Mouse (Mus musculus) frontal cortex, adult 2 months (tissue): ENCODE measurements around the gene Ccdc9b. TPM values are rescaled to one million over a fixed set of nuclear protein-coding genes. Genes with fewer than 3 reads are reported as not detected.

ENCODE experiments used
- DNase-seq, 2 experiments: peaks; one replicate each; pipeline ENCODE4 v3.0.0; 2022; ENCODE audit warnings: low spot score in 1 of 2; ENCODE audit errors: extremely low spot score in 1 of 2
- polyA plus RNA-seq: library from polyadenylated mRNA; depleted of rRNA; stranded (reverse); fragments of >200 nt; gene quantifications from 2 replicates; pipeline ENCODE4 v1.2.3, GENCODE M21; 2012

Ccdc9b gene
- polyA plus RNA-seq, 1 experiment, result 7.4 TPM

DNA sequence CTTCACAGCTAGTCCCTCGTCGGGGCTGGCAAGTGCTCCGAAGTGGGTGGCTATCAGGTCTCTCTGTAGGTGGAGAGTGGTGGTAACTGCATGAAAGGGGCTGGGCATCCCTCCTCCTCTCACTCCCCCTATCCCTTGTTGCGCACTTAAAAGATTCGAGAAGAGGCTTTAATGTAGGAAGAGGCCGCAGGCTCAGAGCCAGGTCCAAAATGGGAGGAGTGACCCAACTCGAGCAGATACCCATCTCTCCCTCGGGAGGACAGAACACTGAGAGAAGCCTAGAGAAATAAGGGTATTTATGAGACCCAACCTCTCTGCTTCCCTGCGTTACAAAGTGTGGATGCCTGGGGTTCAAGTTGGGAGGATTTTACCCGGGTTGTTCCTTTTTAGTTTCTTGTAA lies 16.6 kb upstream of the Ccdc9b start:
- DNase-seq, result no peak

DNA sequence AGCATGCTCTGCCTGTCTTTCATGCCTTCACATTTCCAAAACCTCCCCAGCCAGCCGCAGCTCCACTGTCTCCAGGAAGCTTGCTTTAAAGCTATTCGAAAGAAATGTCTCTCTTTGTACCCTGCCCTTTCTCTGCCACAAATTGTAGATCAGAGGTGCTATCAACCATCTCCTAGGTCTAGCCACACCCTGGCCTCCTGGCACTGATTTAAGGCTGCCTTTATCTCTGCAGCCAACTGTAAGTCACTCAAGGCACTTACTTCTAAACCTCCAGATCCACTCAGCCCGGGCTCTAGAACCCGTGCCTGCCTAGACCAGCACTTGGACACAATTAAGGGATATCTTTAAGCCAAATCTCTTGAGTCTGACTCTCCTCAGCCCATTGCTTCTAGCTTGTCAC lies 16.0 kb upstream of the Ccdc9b start:
- no peak for DNase-seq

DNA sequence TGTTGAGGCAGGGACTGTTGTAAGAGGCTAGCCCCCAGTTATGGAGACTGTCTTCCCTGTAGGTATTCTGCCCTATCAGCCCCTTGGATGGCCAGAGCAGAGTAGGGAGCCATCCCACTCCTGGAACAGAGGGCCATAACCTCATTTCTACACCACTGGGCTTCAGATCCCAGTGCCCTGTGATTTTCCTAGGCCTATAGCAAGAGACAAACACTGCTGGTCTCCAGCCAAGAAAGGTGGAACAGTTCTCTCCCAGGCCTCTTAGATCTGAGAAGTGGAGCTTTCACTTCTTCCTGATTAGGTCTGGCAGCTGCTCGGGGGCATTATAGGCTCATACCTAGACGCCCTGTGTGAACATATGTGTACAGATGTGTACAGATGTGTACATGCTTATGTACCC lies 13.8 kb upstream of the Ccdc9b start:
- no peak for DNase-seq

DNA sequence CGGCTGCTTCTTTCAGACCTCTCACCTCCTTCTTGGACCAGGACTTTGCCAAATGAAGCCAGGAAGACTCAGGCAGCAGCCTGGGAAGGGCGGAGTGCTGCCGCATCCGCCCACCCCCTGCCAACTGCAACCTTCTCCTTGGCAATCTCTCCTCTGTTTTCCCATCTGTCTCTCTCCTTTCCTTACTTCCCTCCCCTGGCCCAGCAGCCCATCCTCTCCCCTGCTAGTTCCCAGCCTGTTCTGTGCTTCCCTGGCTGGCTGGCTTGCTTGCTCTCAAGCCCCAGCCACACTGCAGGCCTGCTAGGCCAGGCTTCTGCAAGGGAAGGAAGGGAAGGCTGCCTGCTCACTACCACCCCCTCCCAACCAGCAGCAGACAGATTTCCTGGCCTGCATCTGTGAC lies 13.4 kb upstream of the Ccdc9b start:
- peak; percentile 73 to 86 for DNase-seq

DNA sequence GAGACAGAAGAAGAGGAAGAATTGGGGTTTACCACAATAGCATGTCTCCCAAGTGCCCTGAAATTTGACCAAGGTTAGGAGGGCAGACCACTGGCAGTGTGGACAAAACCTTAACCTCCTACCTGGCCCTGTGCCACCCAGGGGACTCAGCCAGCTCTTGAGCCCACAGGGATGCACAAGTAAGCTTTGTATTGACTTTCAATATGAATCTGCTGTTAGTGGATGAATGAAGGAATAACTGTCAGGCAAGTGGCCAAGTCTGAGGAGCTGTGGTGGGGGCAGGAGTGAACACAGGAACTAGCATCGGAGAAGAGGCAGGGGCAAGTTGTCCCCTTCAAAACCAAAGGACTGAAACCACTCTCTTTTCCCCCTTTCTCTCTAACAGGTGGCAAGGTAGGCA lies 12.9 kb upstream of the Ccdc9b start:
- DNase-seq, result peak in 1 of 2 experiments; percentile 73

GRCm38 (mm10) chr2:118774536-118774935 lies 12.1 kb upstream of the Ccdc9b start:
- no peak for DNase-seq

- DNase-seq, result no peak
Observed at GRCm38 (mm10) chr2:118772158-118772874, 9.9 kb upstream of the Ccdc9b start, which contains the start of gene Phgr1. Gene Phgr1, plus strand, starts transcription at chr2:118772769.

GRCm38 (mm10) chr2:118766041-118767033 lies 3.9 kb upstream of the Ccdc9b start:
- no peak for DNase-seq

- no peak for DNase-seq
Observed at GRCm38 (mm10) chr2:118764875-118765274, 2.4 kb upstream of the Ccdc9b start.

DNA sequence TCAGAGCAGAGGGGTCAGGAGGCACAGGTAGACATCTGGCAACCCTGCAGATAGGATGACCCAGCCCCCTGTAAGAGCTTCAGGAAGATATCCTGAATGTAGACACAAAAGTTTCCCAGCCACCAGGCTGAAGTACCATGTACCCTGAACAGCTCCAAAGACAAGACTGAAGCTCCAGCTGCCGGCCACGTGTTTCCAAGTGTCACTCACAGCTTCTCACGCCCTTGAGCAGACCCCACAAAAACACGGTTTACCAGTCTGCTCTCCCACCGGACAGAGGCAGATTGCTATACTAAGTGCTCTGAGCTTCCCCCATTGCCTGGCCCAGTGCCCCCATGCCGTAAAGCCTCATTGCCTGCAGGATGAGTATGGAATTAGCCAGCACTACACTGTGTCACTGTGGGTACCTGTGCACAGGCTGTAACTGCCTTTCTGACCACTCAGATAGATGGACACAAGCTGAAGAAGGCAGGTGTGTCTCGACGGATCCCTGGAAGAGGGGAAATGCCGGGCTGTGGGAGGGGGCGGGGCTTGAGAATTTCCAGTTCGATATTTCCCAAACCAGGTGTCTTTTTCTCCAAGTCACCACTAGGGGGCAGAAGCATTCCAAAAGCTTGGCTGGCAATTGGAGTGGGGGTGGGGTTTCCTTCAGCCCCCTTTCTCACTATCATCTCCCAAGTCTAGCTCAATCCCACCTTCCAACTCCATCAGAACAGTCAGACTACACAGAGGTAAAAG lies 1.8 kb upstream of the Ccdc9b start:
- DNase-seq, result peak in 1 of 2 experiments; percentile 85

DNA sequence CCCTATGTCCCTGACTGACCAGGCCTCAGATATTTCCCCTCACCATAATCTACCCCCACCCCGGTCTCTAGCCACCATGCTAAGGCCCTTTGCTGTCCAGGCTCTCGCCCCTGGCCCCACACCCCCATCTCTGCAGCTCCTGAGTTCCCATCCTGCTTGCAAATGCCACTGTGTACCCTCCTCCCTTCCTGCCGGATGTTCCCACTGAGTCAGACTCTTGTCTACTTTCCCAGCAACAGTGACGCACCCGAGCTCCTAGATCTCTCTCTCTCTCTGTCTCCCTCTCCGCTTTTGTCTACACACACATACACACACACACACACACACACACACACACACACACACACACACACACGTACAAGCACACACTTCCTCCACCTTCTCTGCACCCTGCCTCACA lies 1.0 kb upstream of the Ccdc9b start:
- DNase-seq, result peak; percentile 54 to 70

- no peak for DNase-seq
Observed at GRCm38 (mm10) chr2:118762784-118763148, 305 bp upstream of the Ccdc9b start.

GRCm38 (mm10) chr2:118761358-118761757 lies 1.1 kb downstream of the Ccdc9b start:
- DNase-seq, result no peak

GRCm38 (mm10) chr2:118760311-118761025 lies 2.0 kb downstream of the Ccdc9b start:
- no peak for DNase-seq

DNA sequence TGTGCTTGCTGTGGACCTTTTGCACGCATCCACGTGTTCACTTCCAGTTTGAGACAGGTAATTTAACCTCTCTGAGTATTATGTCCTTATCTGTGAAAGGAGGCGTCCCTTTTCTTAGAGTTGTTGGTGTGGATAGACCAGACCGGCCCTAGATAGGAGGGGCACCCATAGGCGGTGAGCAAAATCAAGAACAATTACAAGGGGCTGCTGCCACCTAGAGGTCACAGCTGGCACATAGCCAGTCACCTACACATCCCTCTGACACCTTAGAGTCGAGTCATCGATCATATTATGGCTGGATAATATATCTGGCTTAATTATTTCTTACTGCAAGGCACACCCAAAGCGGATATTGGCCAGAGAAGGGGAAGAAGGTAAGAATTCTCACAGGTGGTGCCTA lies 2.6 kb downstream of the Ccdc9b start:
- DNase-seq, result peak in 1 of 2 experiments; percentile 58

DNA sequence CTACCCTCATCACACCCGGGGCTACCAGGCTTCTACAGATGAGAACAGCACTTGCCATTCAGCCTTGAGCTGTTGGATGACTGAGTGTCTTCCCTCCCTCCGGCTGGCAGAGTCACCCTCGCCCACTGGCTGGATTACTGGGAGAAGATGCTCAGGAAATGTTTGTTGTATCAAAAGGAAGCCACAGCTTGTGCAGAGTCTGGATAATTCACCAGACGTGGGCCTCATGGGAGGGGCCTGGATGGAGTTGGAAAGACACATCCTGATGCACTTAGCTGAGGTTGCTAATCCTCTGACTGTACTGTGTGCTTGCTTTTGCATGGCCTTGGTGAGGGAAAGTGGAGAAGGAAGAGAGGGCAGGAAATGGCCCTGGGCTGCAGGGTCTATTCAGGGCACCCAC lies 6.4 kb downstream of the Ccdc9b start:
- no peak for DNase-seq

DNA sequence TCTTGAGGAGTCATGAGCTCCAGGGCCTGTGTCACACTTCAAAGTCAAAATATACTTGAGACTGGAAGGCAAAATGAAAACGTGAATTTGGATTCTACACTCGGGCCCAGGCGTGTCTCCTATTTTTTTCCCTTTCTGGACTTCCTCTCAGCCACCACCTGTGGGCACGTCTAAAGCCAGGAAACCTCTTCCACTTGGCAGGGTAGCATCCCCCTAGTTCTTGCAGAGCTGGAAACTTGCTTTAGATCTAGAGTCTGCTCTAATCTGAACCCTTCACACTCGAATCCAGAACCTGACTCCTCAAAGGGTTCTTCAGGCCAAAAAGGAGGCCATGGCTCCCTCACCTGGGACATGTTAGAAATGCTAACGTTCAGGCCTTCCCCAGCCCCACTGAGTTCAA lies 7.1 kb downstream of the Ccdc9b start:
- no peak for DNase-seq

DNA sequence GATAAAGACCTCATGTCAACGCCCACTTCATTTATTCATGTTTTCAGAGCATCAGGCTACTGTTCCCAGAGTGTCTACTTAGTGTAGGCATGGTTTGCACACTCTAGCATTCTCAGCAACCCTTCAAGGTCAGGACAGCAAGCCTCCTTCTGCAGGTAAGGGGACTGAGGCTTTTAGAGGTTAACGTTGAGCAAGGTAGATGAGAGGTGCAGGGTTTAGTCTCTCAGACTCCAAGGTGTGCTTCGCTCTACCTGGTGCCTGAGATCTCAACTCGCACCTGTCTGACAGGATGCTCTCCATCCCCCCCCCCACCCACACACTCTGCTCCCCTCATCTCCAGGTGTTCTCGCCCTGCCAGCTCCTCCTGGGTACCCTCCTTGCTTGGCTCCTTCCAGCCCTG lies 8.3 kb downstream of the Ccdc9b start:
- DNase-seq, result no peak

DNA sequence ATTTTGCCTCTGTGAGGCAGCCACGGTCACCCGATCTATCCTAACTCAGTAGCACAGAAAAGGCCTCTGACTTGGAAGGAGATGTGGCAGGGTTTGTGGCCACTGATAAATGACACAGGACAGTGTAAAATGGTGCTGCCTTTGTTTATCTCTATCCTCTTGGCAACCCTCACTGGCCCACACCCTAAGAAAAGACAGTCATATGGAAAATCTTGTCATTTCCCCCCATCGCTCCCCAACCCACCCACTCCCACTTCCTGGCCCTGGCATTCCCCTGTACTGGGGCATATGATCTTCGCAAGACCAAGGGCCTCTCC lies 9.7 kb downstream of the Ccdc9b start:
- DNase-seq, result no peak
